Mouse (Mus musculus) ES-E14 (cell line): ENCODE data around the gene Etv6. TPM values are rescaled to one million over a fixed set of nuclear protein-coding genes. Genes with fewer than 3 reads are reported as not detected.

Source experiments
- DNase-seq: peaks from one replicate; pipeline ENCODE4 v3.0.0-alpha.2; 2013; ENCODE audit warnings: low read depth, low spot score
- H3K27ac ChIP-seq: 2 replicates; pipeline ENCODE4 v1.5.1; 2012; ENCODE audit warnings: low read depth, mild to moderate bottlenecking, low read length, moderate library complexity, mixed read lengths; ENCODE audit not compliant: poor library complexity, insufficient read depth, severe bottlenecking
- H3K36me3 ChIP-seq: 2 replicates; pipeline ENCODE4 v1.6.1; 2012; ENCODE audit warnings: mild to moderate bottlenecking, low read length, moderate library complexity, mixed read lengths; ENCODE audit not compliant: control insufficient read depth, poor library complexity, insufficient read depth, severe bottlenecking
- H3K4me1 ChIP-seq, 2 experiments: fragments of 150-350 bp in 1 of 2; sonication (generic) in 1 of 2; 2 replicates each; pipeline ENCODE4 v1.6.1; 2012; ENCODE audit warnings: low read length in 2 of 2, mild to moderate bottlenecking in 1 of 2, mixed read lengths in 1 of 2; ENCODE audit not compliant: control insufficient read depth in 2 of 2, insufficient read depth in 2 of 2, poor library complexity in 1 of 2
- H3K4me3 ChIP-seq, 2 experiments: fragments of 150-350 bp in 1 of 2; sonication (generic) in 1 of 2; 2 replicates each; pipeline ENCODE4 v1.5.1; 2012; ENCODE audit warnings: low read length in 2 of 2, low read depth in 1 of 2, mild to moderate bottlenecking in 1 of 2, mixed read lengths in 1 of 2; ENCODE audit not compliant: insufficient read depth in 1 of 2, poor library complexity in 1 of 2, severe bottlenecking in 1 of 2
- H3K9ac ChIP-seq: 2 replicates; pipeline ENCODE4 v1.6.1; 2012; ENCODE audit warnings: low read depth, mild to moderate bottlenecking, low read length, mixed read lengths; ENCODE audit not compliant: poor library complexity, insufficient read depth, severe bottlenecking
- H3K9me3 ChIP-seq: fragments of 150-350 bp; sonication (generic); 2 replicates; pipeline ENCODE4 v1.6.1; 2012; ENCODE audit warnings: low read depth, mild to moderate bottlenecking, low read length; ENCODE audit not compliant: control insufficient read depth, insufficient read depth
- CHD2 ChIP-seq: IDR thresholded peaks from 2 replicates; pipeline ENCODE4 v1.6.1; 2014; ENCODE audit warnings: mild to moderate bottlenecking, low read depth, low read length, inconsistent platforms
- HCFC1 ChIP-seq: IDR thresholded peaks from 2 replicates; pipeline ENCODE4 v1.6.1; 2012; ENCODE audit warnings: low read length, inconsistent platforms, borderline replicate concordance; ENCODE audit not compliant: insufficient read depth
- MAFK ChIP-seq: IDR thresholded peaks from 2 replicates; pipeline ENCODE4 v1.6.1; 2014; ENCODE audit warnings: mild to moderate bottlenecking, low read depth, low read length, inconsistent platforms; ENCODE audit not compliant: insufficient read depth
- ZC3H11A ChIP-seq: IDR thresholded peaks from 2 replicates; pipeline ENCODE4 v1.6.1; 2012; ENCODE audit warnings: low read depth, mild to moderate bottlenecking, inconsistent platforms, low read length, borderline replicate concordance
- ZNF384 ChIP-seq: IDR thresholded peaks from 2 replicates; pipeline ENCODE4 v1.6.1; 2012; ENCODE audit warnings: low read depth, low read length, inconsistent platforms
- in situ Hi-C, 2 experiments: fragments of 600-800 bp; cut with MboI; formaldehyde crosslinking; loops; one replicate each; pipeline ENCODE4 v1.15.1; 2025; ENCODE audit warnings: low sequenced_read_pairs in 2 of 2, inconsistent platforms in 1 of 2; ENCODE audit not compliant: unreplicated experiment in 2 of 2
- total RNA-seq: library from RNA; depleted of rRNA; stranded (reverse); fragments of 300-350 nt; gene quantifications from 2 replicates; pipeline ENCODE4 v1.2.3, GENCODE M21; 2012

Gene Etv6
- total RNA-seq, 1 experiment: 11.8 TPM

DNA sequence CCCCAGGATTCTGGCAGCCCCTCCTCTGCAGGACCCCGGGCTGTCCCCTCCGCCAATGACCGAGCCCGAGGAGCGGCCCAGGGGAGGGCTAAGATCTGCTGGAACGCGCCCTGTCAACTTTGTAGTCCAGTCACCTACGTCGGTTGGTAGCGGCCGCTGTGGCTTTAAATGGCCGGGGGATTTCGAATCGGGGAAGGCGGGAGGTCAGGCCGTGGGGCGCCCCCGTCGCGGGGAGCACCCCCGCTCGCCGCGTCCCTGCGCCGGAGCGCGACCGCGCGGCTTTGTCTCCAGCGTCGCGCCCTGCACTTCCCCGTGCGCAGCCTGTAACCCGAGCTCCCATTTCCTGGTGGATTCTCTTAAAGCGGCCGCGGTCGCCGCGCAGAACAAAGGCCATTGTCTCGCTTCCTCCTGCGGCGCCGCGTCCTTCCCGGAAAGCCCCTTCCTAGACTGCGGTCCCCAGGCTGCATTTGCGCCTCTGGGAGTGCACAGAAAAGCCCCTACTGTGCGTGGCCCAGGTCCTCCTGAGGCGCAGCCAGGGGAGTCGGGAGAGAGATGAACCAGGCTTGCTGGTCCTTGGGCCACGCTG lies 503 bp upstream of the Etv6 start:
- Histone ChIP-seq H3K4me1 (peaks cover 5 to 22% of the 10 kb centered on the region in 2 experiments; a peak in 3 of 4 replicates), H3K36me3 (no peaks in the 10 kb centered on the region), H3K4me3 (peak overlapping the region; percentile 75 to 99), H3K27ac (peak overlapping the region; percentile 83), H3K9ac (peak overlapping the region; percentile 83), H3K9me3 (no peaks in the 10 kb centered on the region)
- no peak for TF ChIP-seq ZC3H11A
- peak; percentile 61; the same call in 1 of the 2 replicates for TF ChIP-seq HCFC1
- DNase-seq: peak; percentile 72
- in situ Hi-C loops: no loop called here

DNA sequence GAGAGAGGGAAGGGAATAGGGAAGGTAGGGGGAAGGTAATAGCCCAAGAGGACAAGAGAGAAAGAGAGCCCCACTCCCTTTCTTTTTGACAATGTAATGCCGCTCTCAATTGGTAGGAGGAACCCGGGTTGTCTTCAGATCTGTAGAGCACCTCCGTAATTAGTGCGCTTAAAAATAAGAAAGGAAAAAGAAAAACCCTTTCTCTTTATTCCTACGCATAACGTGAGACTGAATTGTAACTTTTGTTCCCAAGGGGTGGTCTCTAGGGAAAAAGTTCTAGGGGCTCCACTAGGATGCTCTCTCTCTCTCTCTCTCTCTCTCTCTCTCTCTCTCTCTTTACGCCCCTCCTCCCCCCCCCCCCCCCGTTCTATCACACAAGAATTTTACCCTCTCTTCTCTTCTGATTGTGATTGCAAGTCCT lies 1.0 kb downstream of the Etv6 start:
- Histone ChIP-seq H3K27ac (no peak overlapping the region), H3K9me3 (no peaks in the 10 kb centered on the region), H3K9ac (peak overlapping the region; percentile 83; the same call in 1 of the 2 replicates), H3K4me1 (peaks cover 5 to 27% of the 10 kb centered on the region in 2 experiments; a peak in 3 of 4 replicates), H3K36me3 (no peaks in the 10 kb centered on the region), H3K4me3 (peak overlapping the region; percentile 75 to 99)
- in situ Hi-C loops: no loop called here
- TF ChIP-seq ZNF384 (no peak), CHD2 (no peak)
- no peak for DNase-seq

GRCm38 (mm10) chr6:134036951-134037431 lies 1.5 kb downstream of the Etv6 start:
- H3K27ac ChIP-seq: no peak overlapping the region
- H3K4me3 ChIP-seq: no peak overlapping the region
- in situ Hi-C loops: no loop called here
- no peaks in the 10 kb centered on the region for H3K36me3 ChIP-seq
- no peaks in the 10 kb centered on the region for H3K9me3 ChIP-seq
- no peak overlapping the region for H3K9ac ChIP-seq
- no peak for DNase-seq
- peaks cover 7 to 29% of the 10 kb centered on the region in 2 experiments; a peak in 3 of 4 replicates for H3K4me1 ChIP-seq
- TF ChIP-seq MAFK (no peak), HCFC1 (no peak), ZNF384 (no peak), ZC3H11A (no peak)

DNA sequence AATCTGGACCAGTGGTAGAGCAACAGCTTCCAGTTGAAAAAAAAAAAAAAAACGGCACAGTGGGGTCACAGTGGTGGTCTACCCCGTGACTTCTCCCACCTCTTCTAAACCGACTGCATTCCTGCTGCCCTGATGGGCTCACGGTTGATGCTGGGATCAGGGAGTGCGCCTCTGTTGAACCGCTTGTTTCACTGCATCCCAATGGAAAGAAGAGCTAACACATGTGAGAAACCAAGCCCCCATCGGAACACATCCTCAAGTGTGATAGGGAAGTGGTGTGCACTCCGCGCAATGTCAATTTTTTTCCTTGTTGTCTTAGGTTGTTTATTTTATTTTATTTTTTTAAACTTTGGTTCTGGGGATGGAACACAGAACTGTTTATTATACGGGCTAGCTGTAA lies 2.5 kb downstream of the Etv6 start:
- Histone ChIP-seq H3K36me3 (no peaks in the 10 kb centered on the region), H3K9ac (no peak overlapping the region), H3K4me3 (no peak overlapping the region), H3K27ac (no peak overlapping the region), H3K9me3 (no peaks in the 10 kb centered on the region), H3K4me1 (peaks cover 7 to 25% of the 10 kb centered on the region in 2 experiments; a peak in 2 of 4 replicates)
- TF ChIP-seq ZNF384 (peak; percentile 67; the same call in 1 of the 2 replicates), ZC3H11A (no peak)
- no peak for DNase-seq
- in situ Hi-C loops: no loop called here

DNA sequence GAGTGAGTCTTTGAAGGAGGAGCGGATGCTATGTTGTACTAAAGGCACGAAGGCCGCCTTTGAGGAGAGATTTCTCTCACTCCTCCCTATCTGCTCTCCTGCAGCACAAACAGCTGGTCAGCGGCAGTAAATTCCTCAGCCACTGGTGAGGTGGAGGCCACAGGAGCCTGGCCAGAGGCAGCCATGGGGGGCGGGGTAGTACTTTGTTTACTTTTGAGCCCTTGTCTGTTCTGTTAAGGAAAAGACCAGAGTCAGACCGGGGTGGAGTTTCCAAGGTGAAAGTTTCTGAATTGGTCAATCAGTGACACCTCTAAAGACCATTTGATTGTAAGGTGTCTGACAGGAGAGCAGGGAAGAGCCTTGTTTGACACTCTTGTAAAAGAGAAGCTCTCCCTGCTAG lies 3.4 kb downstream of the Etv6 start:
- Histone ChIP-seq H3K36me3 (no peaks in the 10 kb centered on the region), H3K27ac (no peak overlapping the region), H3K4me1 (peaks cover 7 to 24% of the 10 kb centered on the region in 2 experiments; a peak in 2 of 4 replicates), H3K4me3 (no peak overlapping the region), H3K9me3 (no peaks in the 10 kb centered on the region), H3K9ac (no peak overlapping the region)
- no peak for DNase-seq
- in situ Hi-C loops: no loop called here
- TF ChIP-seq MAFK: no peak
- no peak for TF ChIP-seq HCFC1
- no peak for TF ChIP-seq ZNF384
- no peak for TF ChIP-seq ZC3H11A
- no peak for TF ChIP-seq CHD2
